Mouse (Mus musculus) testis, adult 2 months (tissue): Measurements from ENCODE around the gene Zmiz1. TPM values are rescaled to one million over a fixed set of nuclear protein-coding genes. Genes with fewer than 3 reads are reported as not detected.

Experiments used
- H3K27ac ChIP-seq: fragments of 200-500 bp; 2 replicates; pipeline ENCODE4 v1.5.1; 2012; ENCODE audit warnings: low read depth, low read length; ENCODE audit not compliant: control insufficient read depth, insufficient read depth
- H3K27me3 ChIP-seq: fragments of 200-500 bp; 2 replicates; pipeline ENCODE4 v1.6.1; 2012; ENCODE audit warnings: mild to moderate bottlenecking, low read length, moderate library complexity; ENCODE audit not compliant: control insufficient read depth, insufficient read depth
- H3K36me3 ChIP-seq: fragments of 200-500 bp; 2 replicates; pipeline ENCODE4 v1.6.1; 2012; ENCODE audit warnings: mild to moderate bottlenecking, low read length; ENCODE audit not compliant: control insufficient read depth, insufficient read depth
- H3K4me1 ChIP-seq: fragments of 200-500 bp; 2 replicates; pipeline ENCODE4 v1.6.1; 2012; ENCODE audit warnings: low read length; ENCODE audit not compliant: control insufficient read depth, insufficient read depth
- H3K4me3 ChIP-seq: fragments of 200-500 bp; 2 replicates; pipeline ENCODE4 v1.5.1; 2012; ENCODE audit warnings: low read depth, mild to moderate bottlenecking, low read length, moderate library complexity, mixed read lengths; ENCODE audit not compliant: control insufficient read depth
- CTCF ChIP-seq: fragments of 200-500 bp; IDR thresholded peaks from 2 replicates; pipeline ENCODE4 v1.5.1; 2012; ENCODE audit warnings: low read depth, mild to moderate bottlenecking, inconsistent platforms, low read length, moderate library complexity; ENCODE audit not compliant: control insufficient read depth, insufficient read depth, insufficient replicate concordance
- POLR2A ChIP-seq: fragments of 200-500 bp; IDR thresholded peaks from 2 replicates; pipeline ENCODE4 v1.6.1; 2012; ENCODE audit warnings: low read depth, mild to moderate bottlenecking, inconsistent platforms, low read length, moderate library complexity; ENCODE audit not compliant: control insufficient read depth
- polyA plus RNA-seq: library from polyadenylated mRNA; depleted of rRNA; stranded (reverse); fragments of >200 nt; gene quantifications from 2 replicates; pipeline ENCODE4 v1.2.3, GENCODE M21; 2012

Gene Zmiz1
- polyA plus RNA-seq, 1 experiment: 9.1 TPM

GRCm38 (mm10) chr14:25623698-25624097, 164.7 kb downstream of the Zmiz1 start:
- TF ChIP-seq POLR2A: no peak
- TF ChIP-seq CTCF: no peak
- Histone ChIP-seq H3K4me1 (no peaks in the 10 kb centered on the region), H3K36me3 (no peaks in the 10 kb centered on the region), H3K4me3 (no peak overlapping the region), H3K27me3 (no peaks in the 10 kb centered on the region), H3K27ac (no peak overlapping the region)

GRCm38 (mm10) chr14:25624659-25625058, 165.7 kb downstream of the Zmiz1 start:
- H3K4me3 ChIP-seq: no peak overlapping the region
- no peaks in the 10 kb centered on the region for H3K36me3 ChIP-seq
- no peak overlapping the region for H3K27ac ChIP-seq
- no peaks in the 10 kb centered on the region for H3K27me3 ChIP-seq
- no peak for TF ChIP-seq POLR2A
- TF ChIP-seq CTCF: no peak
- no peaks in the 10 kb centered on the region for H3K4me1 ChIP-seq

- TF ChIP-seq CTCF (no peak), POLR2A (no peak)
- H3K4me1 ChIP-seq: no peaks in the 10 kb centered on the region
- H3K27ac ChIP-seq: no peak overlapping the region
- H3K27me3 ChIP-seq: no peaks in the 10 kb centered on the region
- no peaks in the 10 kb centered on the region for H3K36me3 ChIP-seq
- H3K4me3 ChIP-seq: no peak overlapping the region
These were observed 168.7 kb downstream of the Zmiz1 start for GRCm38 (mm10) chr14:25627599-25628255.

- Histone ChIP-seq H3K4me1 (no peaks in the 10 kb centered on the region), H3K27ac (no peak overlapping the region)
- no peak for TF ChIP-seq CTCF
- TF ChIP-seq POLR2A: no peak
These were observed 169.6 kb downstream of the Zmiz1 start for GRCm38 (mm10) chr14:25628448-25629099.

GRCm38 (mm10) chr14:25629866-25630606, 171.1 kb downstream of the Zmiz1 start:
- Histone ChIP-seq H3K4me1 (no peaks in the 10 kb centered on the region), H3K36me3 (no peaks in the 10 kb centered on the region), H3K27me3 (no peaks in the 10 kb centered on the region), H3K27ac (no peak overlapping the region), H3K4me3 (no peak overlapping the region)
- no peak for TF ChIP-seq POLR2A
- TF ChIP-seq CTCF: no peak

More at GRCm38 (mm10) chr14:25628448-25629099, 169.6 kb downstream of the Zmiz1 start:
- no peaks in the 10 kb centered on the region for H3K27me3 ChIP-seq
- no peak overlapping the region for H3K4me3 ChIP-seq
- no peaks in the 10 kb centered on the region for H3K36me3 ChIP-seq

GRCm38 (mm10) chr14:25630647-25631409, 171.8 kb downstream of the Zmiz1 start:
- Histone ChIP-seq H3K36me3 (no peaks in the 10 kb centered on the region), H3K27ac (no peak overlapping the region), H3K4me3 (no peak overlapping the region), H3K27me3 (no peaks in the 10 kb centered on the region), H3K4me1 (no peaks in the 10 kb centered on the region)
- TF ChIP-seq POLR2A: no peak
- TF ChIP-seq CTCF: no peak

- Histone ChIP-seq H3K4me1 (no peaks in the 10 kb centered on the region), H3K36me3 (no peaks in the 10 kb centered on the region), H3K27me3 (no peaks in the 10 kb centered on the region), H3K27ac (no peak overlapping the region), H3K4me3 (no peak overlapping the region)
- TF ChIP-seq POLR2A (no peak), CTCF (no peak)
These were observed 172.5 kb downstream of the Zmiz1 start for GRCm38 (mm10) chr14:25631481-25631880.
